Mouse (Mus musculus) midbrain, embryonic 14.5 days (tissue): ENCODE results near the gene Dusp22. TPM values are rescaled to one million over a fixed set of nuclear protein-coding genes. Genes with fewer than 3 reads are reported as not detected.

Source experiments
- polyA plus RNA-seq: library from polyadenylated mRNA; unstranded; fragments of >200 nt; fragmentation: Nextera tagmentation; extraction: Ambion mirVana; gene quantifications from 2 replicates; pipeline ENCODE4 v1.2.1, GENCODE M21; 2014

Dusp22 gene
- polyA plus RNA-seq, 1 experiment from 2014 or later, result 27.9 TPM

Other genes starting within 250 kb of the Dusp22 start
- gene Uqcrfs1, start 114.6 kb upstream of the Dusp22 start, polyA plus RNA-seq, result 302 TPM in 2 replicates
- 0.04 and 0.17 TPM in 2 replicates for gene Irf4, start 89.2 kb downstream of the Dusp22 start, polyA plus RNA-seq